Mouse (Mus musculus): ENCODE results near the gene Vps4b. TPM values are rescaled to one million over a fixed set of nuclear protein-coding genes. Genes with fewer than 3 reads are reported as not detected.
A peak's percentile ranks its signal among the peaks of the same experiment; 100 is the strongest.
"Not testable (repeated sequence)": the region's sequence is repeated elsewhere in the genome, so short reads cannot be mapped to it uniquely, and the experiment has no call there.

Vps4b gene
- polyA plus RNA-seq, 1 experiment from 2014 or later: 81.9 TPM

DNA sequence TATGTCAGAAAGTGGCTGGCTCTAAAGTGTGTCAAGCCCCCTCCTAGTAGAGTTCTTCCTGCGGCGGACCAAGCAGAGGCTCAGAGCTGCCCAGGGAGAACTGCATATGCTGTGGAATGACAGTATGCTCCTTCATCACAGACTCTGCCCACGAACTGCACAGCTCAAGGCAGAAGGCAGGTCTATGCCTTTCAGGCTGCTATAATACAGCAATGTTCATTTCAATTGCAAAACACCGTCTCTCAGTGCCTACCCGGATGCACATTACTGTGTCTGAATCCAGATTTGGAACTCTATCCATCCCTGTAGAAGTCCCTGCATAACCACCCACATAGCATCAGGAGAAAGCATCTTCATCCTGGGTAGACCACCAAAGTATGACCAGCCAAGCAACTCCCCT is 56.7 kb downstream of the Vps4b start:
- ATAC-seq (ENCODE audit: low FRiP score, low TSS enrichment): no peak
- H3K9me3 ChIP-seq (ENCODE audit: control insufficient read depth, low read length): no peaks in the 10 kb centered on the region
- H3K27me3 ChIP-seq (ENCODE audit: control insufficient read depth, insufficient read depth, low read length): no peaks in the 10 kb centered on the region
- H3K4me2 ChIP-seq (replicated peaks; ENCODE audit: low read depth, low read length): no peak overlapping the region
- WGBS: 94% methylated on average over 5 of the region's 5 CpGs
- no peak overlapping the region for H3K27ac ChIP-seq (ENCODE audit: low read depth, low read length)
- no peaks in the 10 kb centered on the region for H3K4me1 ChIP-seq (ENCODE audit: control insufficient read depth, insufficient read depth, low read length)
- no peak overlapping the region for H3K4me3 ChIP-seq (ENCODE audit: low read length)
- H3K36me3 ChIP-seq (ENCODE audit: control insufficient read depth, insufficient read depth, low read length): peaks cover 5% of the 10 kb centered on the region; the same call in 1 of the 2 replicates
- H3K9ac ChIP-seq (ENCODE audit: low read depth, low read length): no peak overlapping the region

DNA sequence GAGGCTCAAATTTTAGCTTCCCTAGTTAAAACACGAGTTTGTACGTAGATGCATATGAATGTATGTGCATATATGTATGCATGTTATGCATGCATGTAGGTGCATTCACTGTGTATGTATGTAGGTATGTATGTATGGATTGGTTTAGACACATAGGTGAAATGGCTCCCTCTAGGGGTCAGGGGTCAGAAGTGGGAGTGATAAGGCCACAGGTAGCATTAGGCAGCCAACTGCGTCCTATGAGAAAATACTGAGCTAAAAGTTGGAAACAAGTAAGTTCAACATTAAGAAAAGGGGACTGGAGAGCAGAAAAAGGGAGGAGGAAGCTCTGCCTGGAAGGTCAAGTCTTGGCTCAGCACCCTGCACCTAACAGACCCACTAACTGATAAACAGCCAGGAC is 58.4 kb downstream of the Vps4b start:
- WGBS: 83% methylated on average over 3 of the region's 3 CpGs
- H3K9ac ChIP-seq (ENCODE audit: low read depth, low read length): no peak overlapping the region
- H3K27me3 ChIP-seq (ENCODE audit: control insufficient read depth, insufficient read depth, low read length): no peaks in the 10 kb centered on the region

DNA sequence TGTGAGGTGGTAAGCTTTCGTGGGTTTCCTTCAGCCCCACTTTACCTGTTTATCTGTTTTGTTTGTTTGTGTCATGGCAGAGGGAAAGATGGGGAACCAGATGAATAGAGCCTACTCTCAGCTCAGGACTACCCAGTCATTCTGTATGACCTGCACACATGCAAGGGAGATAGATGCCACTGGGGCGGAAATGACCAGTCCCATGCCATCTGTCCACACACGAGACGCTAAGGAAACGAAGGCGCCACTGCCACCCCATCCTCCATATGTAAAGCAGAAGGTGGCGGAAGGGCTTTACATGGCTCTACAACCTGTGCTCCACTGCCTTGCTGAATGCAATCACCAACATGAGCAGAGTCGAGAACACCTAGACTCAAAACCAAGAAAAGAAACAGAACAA is 60.3 kb downstream of the Vps4b start:
- Histone ChIP-seq H3K9ac (ENCODE audit: low read depth, low read length) (no peak overlapping the region), H3K4me3 (ENCODE audit: low read length) (no peak overlapping the region), H3K27ac (ENCODE audit: low read depth, low read length) (no peak overlapping the region), H3K4me2 (replicated peaks; ENCODE audit: low read depth, low read length) (no peak overlapping the region), H3K4me1 (ENCODE audit: control insufficient read depth, insufficient read depth, low read length) (no peaks in the 10 kb centered on the region), H3K27me3 (ENCODE audit: control insufficient read depth, insufficient read depth, low read length) (no peaks in the 10 kb centered on the region), H3K36me3 (ENCODE audit: control insufficient read depth, insufficient read depth, low read length) (peaks cover 9% of the 10 kb centered on the region; the same call in 1 of the 2 replicates), H3K9me3 (ENCODE audit: control insufficient read depth, low read length) (no peaks in the 10 kb centered on the region)
- WGBS: 95% methylated on average over 8 of the region's 8 CpGs
- ATAC-seq (ENCODE audit: low FRiP score, low TSS enrichment): no peak

More for the DNA sequence above, 58.4 kb downstream of the Vps4b start:
- no peak overlapping the region for H3K4me3 ChIP-seq (ENCODE audit: low read length)
- H3K36me3 ChIP-seq (ENCODE audit: control insufficient read depth, insufficient read depth, low read length): peaks cover 15% of the 10 kb centered on the region; the same call in 1 of the 2 replicates
- H3K27ac ChIP-seq (ENCODE audit: low read depth, low read length): no peak overlapping the region
- ATAC-seq (ENCODE audit: low FRiP score, low TSS enrichment): no peak
- no peaks in the 10 kb centered on the region for H3K9me3 ChIP-seq (ENCODE audit: control insufficient read depth, low read length)
- no peaks in the 10 kb centered on the region for H3K4me1 ChIP-seq (ENCODE audit: control insufficient read depth, insufficient read depth, low read length)
- H3K4me2 ChIP-seq (replicated peaks; ENCODE audit: low read depth, low read length): no peak overlapping the region

DNA sequence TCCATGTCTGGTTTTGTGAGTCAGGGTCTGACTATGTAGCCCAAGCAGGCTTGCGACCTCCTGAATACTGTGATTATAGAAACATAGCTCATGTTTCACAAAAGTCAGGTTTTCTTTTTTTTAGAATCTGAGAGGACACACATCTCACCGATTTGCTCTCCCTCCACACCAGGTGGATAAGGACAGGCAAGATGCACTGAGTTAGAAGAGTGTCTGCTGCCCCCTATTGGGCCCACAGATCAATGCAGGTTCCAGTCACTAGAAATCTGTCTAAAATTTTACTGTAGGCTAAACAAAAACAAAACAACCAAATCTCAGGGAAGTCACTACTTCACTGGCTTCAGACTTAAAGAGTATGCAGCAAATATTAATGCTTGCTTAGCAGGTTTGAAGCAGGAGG is 60.9 kb downstream of the Vps4b start:
- H3K9ac ChIP-seq (ENCODE audit: low read depth, low read length): no peak overlapping the region
- no peak overlapping the region for H3K4me3 ChIP-seq (ENCODE audit: low read length)
- H3K27ac ChIP-seq (ENCODE audit: low read depth, low read length): no peak overlapping the region
- no peaks in the 10 kb centered on the region for H3K9me3 ChIP-seq (ENCODE audit: control insufficient read depth, low read length)
- H3K27me3 ChIP-seq (ENCODE audit: control insufficient read depth, insufficient read depth, low read length): no peaks in the 10 kb centered on the region
- no peaks in the 10 kb centered on the region for H3K4me1 ChIP-seq (ENCODE audit: control insufficient read depth, insufficient read depth, low read length)
- H3K36me3 ChIP-seq (ENCODE audit: control insufficient read depth, insufficient read depth, low read length): peaks cover 9% of the 10 kb centered on the region; the same call in 1 of the 2 replicates
- 47% methylated on average over 2 of the region's 2 CpGs for whole genome bisulfite sequencing
- peak; percentile 43; the same call in 1 of the 2 replicates for ATAC-seq (ENCODE audit: low FRiP score, low TSS enrichment)
- no peak overlapping the region for H3K4me2 ChIP-seq (replicated peaks; ENCODE audit: low read depth, low read length)

DNA sequence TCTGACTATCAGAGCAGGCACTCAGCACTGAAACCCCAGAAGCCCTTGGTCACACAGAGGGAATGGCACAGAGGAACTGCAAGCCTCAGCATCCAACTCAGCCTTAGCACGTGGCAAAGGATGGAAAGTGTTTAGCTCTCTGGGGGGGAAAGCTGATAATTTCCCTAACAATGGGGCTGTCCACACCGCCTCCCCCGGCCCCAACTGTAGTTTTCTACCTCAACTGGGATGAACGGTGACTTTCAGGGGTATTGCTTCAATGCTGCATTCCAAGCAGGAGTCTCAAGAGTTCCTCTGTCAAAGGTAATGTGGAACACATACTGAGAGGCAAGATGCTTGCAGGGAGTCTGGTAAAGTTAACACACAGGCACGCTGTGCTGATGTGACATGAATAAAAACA is 74.5 kb downstream of the Vps4b start:
- Histone ChIP-seq H3K9ac (ENCODE audit: low read depth, low read length) (no peak overlapping the region), H3K4me1 (ENCODE audit: control insufficient read depth, insufficient read depth, low read length) (no peaks in the 10 kb centered on the region), H3K9me3 (ENCODE audit: control insufficient read depth, low read length) (no peaks in the 10 kb centered on the region), H3K36me3 (ENCODE audit: control insufficient read depth, insufficient read depth, low read length) (peaks cover 2% of the 10 kb centered on the region; the same call in 1 of the 2 replicates), H3K4me3 (ENCODE audit: low read length) (no peak overlapping the region), H3K4me2 (replicated peaks; ENCODE audit: low read depth, low read length) (no peak overlapping the region), H3K27ac (ENCODE audit: low read depth, low read length) (no peak overlapping the region), H3K27me3 (ENCODE audit: control insufficient read depth, insufficient read depth, low read length) (no peaks in the 10 kb centered on the region)
- 54% methylated on average over 5 of the region's 5 CpGs for WGBS
- no peak for ATAC-seq (ENCODE audit: low FRiP score, low TSS enrichment)

DNA sequence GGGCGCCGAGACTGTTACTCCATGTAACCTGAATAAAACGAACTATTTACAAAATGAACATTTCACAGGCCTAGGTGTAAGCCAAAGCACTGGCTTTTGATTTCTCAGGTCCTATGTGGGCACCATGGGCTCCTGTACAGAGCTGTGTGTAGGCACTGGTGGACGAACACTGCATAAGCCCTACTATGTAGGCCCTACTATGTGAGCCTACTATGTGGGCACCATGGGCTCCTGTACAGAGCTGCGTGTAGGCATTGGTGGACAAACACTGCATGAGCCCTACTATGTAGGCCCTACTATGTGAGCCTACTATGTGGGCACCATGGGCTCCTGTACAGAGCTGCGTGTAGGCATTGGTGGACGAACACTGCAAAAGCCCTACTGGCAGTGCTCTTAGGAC is 78.8 kb downstream of the Vps4b start:
- WGBS: 73% methylated on average over 7 of the region's 7 CpGs
- not testable (repeated sequence) for H3K4me1 ChIP-seq (ENCODE audit: control insufficient read depth, insufficient read depth, low read length); H3K27me3 ChIP-seq (ENCODE audit: control insufficient read depth, insufficient read depth, low read length); H3K4me2 ChIP-seq (replicated peaks; ENCODE audit: low read depth, low read length); H3K9ac ChIP-seq (ENCODE audit: low read depth, low read length); H3K9me3 ChIP-seq (ENCODE audit: control insufficient read depth, low read length); H3K36me3 ChIP-seq (ENCODE audit: control insufficient read depth, insufficient read depth, low read length); ATAC-seq (ENCODE audit: low FRiP score, low TSS enrichment); H3K27ac ChIP-seq (ENCODE audit: low read depth, low read length); H3K4me3 ChIP-seq (ENCODE audit: low read length)

DNA sequence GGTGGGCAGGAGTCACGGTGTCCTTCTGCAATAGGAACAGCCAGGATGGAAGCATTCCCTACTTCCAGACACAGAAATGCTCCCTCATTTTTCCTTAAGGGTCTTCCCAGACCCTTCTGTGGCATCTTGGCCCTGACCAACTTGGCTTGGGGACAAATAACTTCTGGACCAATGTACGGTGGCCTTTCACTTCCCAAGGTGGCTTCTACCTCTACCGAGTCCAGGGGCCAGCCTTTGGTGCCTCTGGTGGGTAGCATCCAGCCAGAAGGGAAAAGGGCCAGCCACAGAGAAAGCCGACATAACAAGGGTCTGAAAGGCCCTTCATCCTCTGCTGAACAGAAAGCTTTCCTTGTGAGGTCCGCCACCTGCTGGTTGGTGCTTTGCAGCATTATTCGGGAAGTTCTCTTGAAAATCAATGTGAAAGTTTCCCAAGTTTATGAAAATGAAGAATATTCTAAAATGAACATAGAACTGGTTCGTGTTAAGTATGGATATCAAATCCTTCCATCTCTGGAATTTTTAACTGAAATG is 79.4 kb downstream of the Vps4b start:
- H3K9me3 ChIP-seq (ENCODE audit: control insufficient read depth, low read length): no peaks in the 10 kb centered on the region
- H3K27ac ChIP-seq (ENCODE audit: low read depth, low read length): no peak overlapping the region
- H3K4me3 ChIP-seq (ENCODE audit: low read length): no peak overlapping the region
- no peak for ATAC-seq (ENCODE audit: low FRiP score, low TSS enrichment)
- H3K9ac ChIP-seq (ENCODE audit: low read depth, low read length): 0 out of 2 replicates have a peak overlapping the region, but pooled peaks have one; percentile 12
- H3K4me2 ChIP-seq (replicated peaks; ENCODE audit: low read depth, low read length): no peak overlapping the region
- H3K36me3 ChIP-seq (ENCODE audit: control insufficient read depth, insufficient read depth, low read length): no peaks in the 10 kb centered on the region
- no peaks in the 10 kb centered on the region for H3K27me3 ChIP-seq (ENCODE audit: control insufficient read depth, insufficient read depth, low read length)
- WGBS: 30% methylated on average over 7 of the region's 7 CpGs
- H3K4me1 ChIP-seq (ENCODE audit: control insufficient read depth, insufficient read depth, low read length): peaks cover 4% of the 10 kb centered on the region; the same call in 1 of the 2 replicates

DNA sequence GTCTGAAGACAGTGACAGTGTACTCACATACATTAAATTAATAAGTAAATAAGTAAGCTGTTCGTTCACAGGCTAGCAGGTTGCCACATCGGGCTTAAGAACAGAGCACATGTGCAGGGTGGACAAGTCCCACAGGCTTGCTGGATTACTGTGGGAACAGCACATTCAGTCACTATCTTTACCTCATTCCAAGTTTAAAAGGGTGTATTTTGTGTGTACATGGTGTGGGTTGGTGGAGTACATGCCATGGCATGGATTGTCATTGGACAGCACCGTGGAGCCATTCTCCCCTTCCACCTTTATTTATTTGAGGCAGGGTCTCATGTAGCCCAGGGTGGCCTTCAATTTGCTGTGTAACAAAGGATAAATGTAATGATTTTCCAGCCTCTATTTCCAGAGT is 80.4 kb downstream of the Vps4b start:
- no peak overlapping the region for H3K4me2 ChIP-seq (replicated peaks; ENCODE audit: low read depth, low read length)
- 91% methylated on average over 3 of the region's 3 CpGs for WGBS
- H3K27ac ChIP-seq (ENCODE audit: low read depth, low read length): no peak overlapping the region
- H3K4me1 ChIP-seq (ENCODE audit: control insufficient read depth, insufficient read depth, low read length): peaks cover 10% of the 10 kb centered on the region; the same call in 1 of the 2 replicates
- no peak overlapping the region for H3K9ac ChIP-seq (ENCODE audit: low read depth, low read length)
- no peaks in the 10 kb centered on the region for H3K9me3 ChIP-seq (ENCODE audit: control insufficient read depth, low read length)
- H3K4me3 ChIP-seq (ENCODE audit: low read length): no peak overlapping the region
- ATAC-seq (ENCODE audit: low FRiP score, low TSS enrichment): no peak
- H3K36me3 ChIP-seq (ENCODE audit: control insufficient read depth, insufficient read depth, low read length): no peaks in the 10 kb centered on the region
- H3K27me3 ChIP-seq (ENCODE audit: control insufficient read depth, insufficient read depth, low read length): no peaks in the 10 kb centered on the region

DNA sequence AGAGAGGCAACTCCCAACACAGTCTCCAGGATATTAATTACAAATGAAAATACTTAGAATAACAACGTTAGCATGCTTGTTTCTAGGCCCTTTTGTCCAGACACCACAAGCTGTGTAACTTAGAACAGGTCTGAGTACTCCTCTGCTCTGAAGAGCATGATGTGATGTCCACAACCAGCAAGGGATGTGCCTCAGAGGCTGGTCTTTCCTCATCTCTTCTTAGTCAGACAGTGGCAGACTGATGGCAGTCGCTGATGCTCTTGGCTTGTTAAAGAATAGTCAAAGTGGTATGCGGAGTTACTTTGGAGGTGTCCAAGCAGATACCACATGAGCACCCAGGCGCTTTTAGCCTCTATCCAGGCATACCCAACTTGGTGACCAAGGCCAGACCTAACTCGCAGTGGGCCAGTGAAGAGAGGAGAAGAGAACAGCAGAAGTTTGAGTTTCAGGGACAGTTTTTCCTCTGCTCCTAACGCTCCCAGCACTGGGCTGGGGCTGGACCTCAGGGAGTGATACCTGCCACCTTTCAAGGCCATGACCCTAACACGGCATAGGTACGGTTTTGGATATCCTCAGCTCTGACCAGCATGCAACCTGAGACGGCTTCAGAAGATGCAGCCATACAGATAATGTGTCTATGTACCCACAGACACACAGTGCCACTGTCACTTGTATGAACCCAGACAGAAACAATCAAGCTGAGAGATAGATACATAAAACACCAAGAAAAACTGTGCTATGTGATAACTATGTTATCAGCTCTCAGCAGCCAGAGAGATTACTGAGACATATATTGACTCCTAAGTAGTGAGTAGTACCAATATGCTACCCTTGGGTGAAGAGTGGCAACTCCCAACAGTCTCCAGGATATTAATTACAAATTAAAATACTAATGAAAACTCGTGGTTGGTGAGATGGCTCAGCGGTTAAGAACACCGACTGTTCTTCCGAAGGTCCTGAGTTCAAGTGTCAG is 81.1 kb downstream of the Vps4b start:
- H3K9ac ChIP-seq (ENCODE audit: low read depth, low read length): no peak overlapping the region; the same call in 1 of the 2 replicates
- peaks cover 10% of the 10 kb centered on the region; the same call in 1 of the 2 replicates for H3K4me1 ChIP-seq (ENCODE audit: control insufficient read depth, insufficient read depth, low read length)
- no peak overlapping the region for H3K4me3 ChIP-seq (ENCODE audit: low read length)
- H3K36me3 ChIP-seq (ENCODE audit: control insufficient read depth, insufficient read depth, low read length): no peaks in the 10 kb centered on the region
- H3K4me2 ChIP-seq (replicated peaks; ENCODE audit: low read depth, low read length): peak overlapping the region; percentile 75; the same call in 1 of the 2 replicates
- no peaks in the 10 kb centered on the region for H3K27me3 ChIP-seq (ENCODE audit: control insufficient read depth, insufficient read depth, low read length)
- 70% methylated on average over 13 of the region's 13 CpGs for WGBS
- 0 out of 2 replicates have a peak overlapping the region, but pooled peaks have one; percentile 24 for H3K27ac ChIP-seq (ENCODE audit: low read depth, low read length)
- no peaks in the 10 kb centered on the region for H3K9me3 ChIP-seq (ENCODE audit: control insufficient read depth, low read length)
- ATAC-seq (ENCODE audit: low FRiP score, low TSS enrichment): no peak
